Mouse (Mus musculus) gonadal fat pad, adult 2 months (tissue): ENCODE data around the gene Gm20388. TPM values are rescaled to one million over a fixed set of nuclear protein-coding genes. Genes with fewer than 3 reads are reported as not detected.

ENCODE experiments used
- DNase-seq: peaks from one replicate; pipeline ENCODE4 v3.0.0-alpha.2; 2012; ENCODE audit warnings: low read depth
- polyA plus RNA-seq: library from polyadenylated mRNA; depleted of rRNA; stranded (reverse); fragments of >200 nt; gene quantifications from 2 replicates; pipeline ENCODE4 v1.2.3, GENCODE M21; 2012

Gene Gm20388
- polyA plus RNA-seq, 1 experiment, result 119 TPM

DNA sequence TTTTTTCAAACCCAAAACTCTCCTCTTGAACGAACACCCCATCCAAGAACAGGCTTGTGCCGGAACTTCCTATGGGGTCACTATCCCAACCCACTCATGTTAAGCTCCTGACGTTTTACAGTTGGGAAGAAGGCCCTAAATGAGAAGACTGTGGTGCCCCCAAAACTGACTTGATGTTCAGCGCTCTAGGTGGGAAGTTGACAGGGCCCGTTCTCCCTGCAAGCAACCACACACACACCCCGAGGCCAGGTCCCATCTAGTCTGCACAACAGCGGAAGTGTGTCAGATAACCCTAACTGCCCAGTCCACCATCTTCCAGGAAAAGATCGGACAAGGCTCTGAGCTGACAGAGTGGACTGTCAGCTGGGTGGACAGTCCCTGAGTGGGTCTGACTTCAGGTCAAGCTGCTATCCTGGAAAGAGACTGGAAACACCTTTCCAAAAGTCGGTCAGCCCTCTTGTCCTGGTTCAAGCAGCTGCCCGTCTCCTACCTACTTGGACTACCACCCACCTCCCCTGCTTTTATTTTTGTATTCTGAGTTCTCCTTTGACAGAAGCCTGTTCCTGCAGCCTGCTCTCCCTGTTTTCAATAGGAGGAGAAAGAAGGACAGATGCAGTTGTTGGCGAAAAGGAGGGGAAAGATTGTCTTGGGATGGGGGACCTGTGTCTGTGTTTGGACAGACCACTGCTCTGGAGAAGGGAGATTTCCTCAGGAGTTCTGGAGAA lies 1161.9 kb downstream of the Gm20388 start:
- DNase-seq, result no peak

DNA sequence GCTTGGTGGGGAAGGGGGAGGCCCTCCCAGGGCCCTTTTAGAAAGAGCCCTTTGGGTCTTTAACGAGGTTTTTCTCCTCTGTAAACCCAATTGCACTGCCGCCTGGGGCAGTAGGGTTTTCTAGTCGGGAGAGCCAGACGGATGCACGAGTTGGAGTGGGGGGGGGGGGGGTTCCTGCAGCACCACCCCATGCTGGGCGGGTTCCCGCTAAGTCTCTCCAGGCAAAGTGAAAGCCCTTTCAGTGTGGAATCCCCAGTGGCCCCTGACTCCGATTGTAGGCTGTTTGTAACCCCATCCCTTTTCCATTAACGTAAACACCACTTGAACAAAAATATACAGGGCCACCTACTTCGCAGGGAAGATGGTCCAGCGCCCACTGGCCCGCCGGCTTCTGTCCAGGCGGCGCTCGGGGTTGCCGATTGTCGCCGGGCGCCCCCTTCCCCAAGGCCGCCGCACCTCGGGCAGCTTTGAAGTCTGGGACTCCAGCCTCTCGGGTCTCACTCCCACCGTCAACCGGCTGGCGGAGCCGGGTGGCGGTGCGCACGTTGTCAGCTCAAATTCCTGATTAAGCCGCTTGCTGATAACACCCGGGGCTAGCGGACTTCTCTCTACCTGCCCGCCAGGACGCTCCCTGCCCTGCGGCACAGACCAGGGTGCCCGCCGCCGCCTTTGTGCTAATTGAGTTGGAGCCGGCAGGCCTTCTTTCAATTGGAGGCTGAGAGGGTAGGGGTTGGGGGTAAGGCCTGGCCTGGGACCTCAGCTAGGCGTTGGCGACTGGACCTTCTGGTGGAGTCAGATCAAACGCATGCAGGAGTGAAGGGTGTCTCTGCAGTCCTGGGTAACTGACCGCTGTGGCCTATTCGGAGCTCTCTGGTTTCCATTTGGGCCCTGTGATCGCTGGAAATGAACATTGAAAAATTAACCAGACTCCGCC lies 1162.8 kb downstream of the Gm20388 start:
- DNase-seq, result no peak

GRCm38 (mm10) chr8:121074108-121074847 lies 1163.6 kb downstream of the Gm20388 start:
- DNase-seq, result no peak

GRCm38 (mm10) chr8:121074848-121075145 lies 1164.2 kb downstream of the Gm20388 start:
- DNase-seq, result no peak

DNA sequence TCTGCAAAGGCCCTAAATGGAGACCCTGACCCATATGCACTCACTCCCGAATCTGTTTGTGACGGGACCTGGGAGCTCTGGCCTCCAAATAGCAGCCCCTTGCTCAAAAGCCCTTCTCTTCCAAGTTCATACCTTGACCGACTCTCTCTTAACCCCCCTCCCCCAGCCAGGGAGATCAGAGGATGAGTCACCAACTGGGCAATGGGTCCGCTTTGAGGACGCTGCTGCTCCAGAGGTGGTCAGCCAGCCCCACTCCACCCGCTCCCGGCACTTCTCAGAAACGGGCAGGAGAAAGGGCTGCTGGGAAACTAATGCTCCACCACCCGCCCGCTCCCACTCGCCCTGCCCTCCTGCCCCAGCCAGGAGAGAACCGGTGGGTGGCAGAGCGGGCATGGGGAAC lies 1165.3 kb downstream of the Gm20388 start:
- DNase-seq, result no peak

GRCm38 (mm10) chr8:121076555-121076954 lies 1165.9 kb downstream of the Gm20388 start:
- DNase-seq, result no peak

GRCm38 (mm10) chr8:121078721-121079120 lies 1168.1 kb downstream of the Gm20388 start:
- DNase-seq, result no peak

- DNase-seq, result no peak
Observed at GRCm38 (mm10) chr8:121079201-121079600, 1168.6 kb downstream of the Gm20388 start.

GRCm38 (mm10) chr8:121079944-121080343 lies 1169.3 kb downstream of the Gm20388 start:
- no peak for DNase-seq

DNA sequence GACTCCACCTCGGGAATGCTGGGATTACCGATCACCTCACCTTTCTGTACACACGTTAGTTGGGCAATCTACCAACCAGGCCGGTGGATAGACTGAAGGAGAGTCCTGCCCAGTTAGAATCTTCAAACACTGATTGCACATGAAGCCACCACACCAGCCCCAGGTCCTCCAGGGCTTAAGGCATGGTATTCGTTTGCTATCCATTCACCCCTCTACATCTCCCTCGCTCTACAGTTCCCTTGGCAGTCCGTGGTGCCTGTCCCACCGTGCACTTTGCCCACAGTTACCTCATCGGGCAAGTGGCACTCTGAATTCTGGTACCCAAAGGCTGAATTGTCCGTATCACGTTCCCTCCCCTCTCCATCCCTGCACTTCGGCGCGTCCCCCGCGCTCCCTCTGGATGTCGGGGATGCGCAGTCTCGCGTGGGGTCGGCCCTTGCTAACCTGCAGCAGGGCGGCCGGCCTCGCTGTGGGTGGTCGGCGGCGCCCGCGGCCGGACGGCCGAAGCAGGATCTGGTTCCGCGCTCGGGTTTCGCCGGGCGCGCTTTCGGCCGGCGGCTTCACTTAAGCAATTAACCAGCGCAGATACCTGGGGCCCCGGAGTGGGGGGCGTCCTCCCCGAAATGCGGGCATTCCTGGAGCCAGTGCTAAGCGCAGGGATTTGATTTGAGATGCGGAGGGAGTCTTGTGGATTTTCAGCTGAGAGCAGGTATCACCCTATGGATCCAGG lies 1169.9 kb downstream of the Gm20388 start:
- no peak for DNase-seq

- no peak for DNase-seq
Observed at GRCm38 (mm10) chr8:121081398-121081797, 1170.8 kb downstream of the Gm20388 start.

GRCm38 (mm10) chr8:121082218-121083092 lies 1171.8 kb downstream of the Gm20388 start:
- DNase-seq, result no peak

DNA sequence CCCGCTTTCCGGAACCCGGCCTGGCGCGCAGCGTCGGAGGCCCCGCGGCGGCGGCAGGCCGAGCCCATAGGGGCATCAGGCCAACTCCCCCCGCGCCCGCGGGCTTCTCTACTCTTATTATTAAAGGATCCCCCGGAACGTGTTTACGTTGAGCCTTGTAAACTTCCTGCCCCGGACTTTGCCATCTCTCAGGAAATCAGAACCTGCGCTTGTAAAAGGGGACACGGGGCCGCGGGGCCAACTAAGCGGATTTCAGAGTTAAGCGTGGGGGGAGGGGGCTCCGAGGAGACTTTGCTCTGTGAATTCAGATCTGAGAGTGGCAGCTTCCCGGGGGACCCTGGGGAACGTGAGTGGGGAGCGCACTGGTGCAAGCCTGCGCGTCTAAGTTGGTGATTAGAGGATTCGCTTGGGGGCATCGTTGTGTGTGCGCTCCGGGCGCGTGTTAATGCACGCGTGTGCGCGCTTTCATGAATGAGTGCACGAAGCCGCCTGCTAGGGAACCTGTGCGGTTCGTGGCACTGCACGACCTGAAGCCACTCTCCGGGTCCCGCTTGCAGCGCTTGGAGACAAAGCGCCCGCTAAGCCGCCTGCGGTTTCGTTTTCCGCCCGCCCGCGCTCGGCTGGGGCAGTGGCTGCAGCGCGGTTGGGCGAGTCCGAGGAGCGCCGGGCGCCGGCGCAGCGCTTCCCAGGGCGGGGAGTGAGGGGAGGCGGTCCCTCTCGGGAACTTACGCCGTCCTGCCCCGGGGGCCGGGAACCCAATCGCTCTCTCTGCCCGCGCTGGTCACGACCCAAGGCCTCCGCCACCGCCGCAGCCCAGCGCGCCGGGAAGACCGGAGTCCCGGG lies 1172.7 kb downstream of the Gm20388 start:
- no peak for DNase-seq

GRCm38 (mm10) chr8:121083936-121084209 lies 1173.2 kb downstream of the Gm20388 start:
- no peak for DNase-seq

- DNase-seq, result no peak
Observed at GRCm38 (mm10) chr8:121084210-121084951, 1173.7 kb downstream of the Gm20388 start, which contains the start of gene Foxf1. TSS of gene Foxf1 (plus strand) at chr8:121084386.

- no peak for DNase-seq
Observed at GRCm38 (mm10) chr8:121085011-121085410, 1174.4 kb downstream of the Gm20388 start.

- no peak for DNase-seq
Observed at GRCm38 (mm10) chr8:121085561-121085960, 1174.9 kb downstream of the Gm20388 start.

GRCm38 (mm10) chr8:121086004-121086900 lies 1175.6 kb downstream of the Gm20388 start:
- DNase-seq, result no peak
